Mouse (Mus musculus): Measurements from ENCODE around the gene Dcdc2c. TPM values are rescaled to one million over a fixed set of nuclear protein-coding genes. Genes with fewer than 3 reads are reported as not detected.
A peak's percentile ranks its signal among the peaks of the same experiment; 100 is the strongest.

The Dcdc2c gene
- polyA plus RNA-seq, 1 experiment from 2014 or later: not detected

- no peaks in the 10 kb centered on the region for H3K27me3 ChIP-seq (ENCODE audit: control insufficient read depth, insufficient read depth, low read length)
- no peaks in the 10 kb centered on the region for H3K4me1 ChIP-seq (ENCODE audit: control insufficient read depth, insufficient read depth, low read length)
- no peak overlapping the region for H3K27ac ChIP-seq (ENCODE audit: low read length)
- no peak overlapping the region for H3K4me3 ChIP-seq (replicated peaks; ENCODE audit: low read length)
- no peaks in the 10 kb centered on the region for H3K9me3 ChIP-seq (replicated peaks; ENCODE audit: control insufficient read depth, low read length)
- 74% methylated on average over 5 of the region's 5 CpGs for WGBS
- H3K36me3 ChIP-seq (ENCODE audit: control insufficient read depth, insufficient read depth, low read length): no peaks in the 10 kb centered on the region
- ATAC-seq (ENCODE audit: insufficient read depth, low FRiP score): no peak
- no peak overlapping the region for H3K4me2 ChIP-seq (ENCODE audit: low read depth, low read length)
- no peak overlapping the region for H3K9ac ChIP-seq (ENCODE audit: low read length)
Observed at GRCm38 (mm10) chr12:28494289-28494688, 57.9 kb downstream of the Dcdc2c start.

DNA sequence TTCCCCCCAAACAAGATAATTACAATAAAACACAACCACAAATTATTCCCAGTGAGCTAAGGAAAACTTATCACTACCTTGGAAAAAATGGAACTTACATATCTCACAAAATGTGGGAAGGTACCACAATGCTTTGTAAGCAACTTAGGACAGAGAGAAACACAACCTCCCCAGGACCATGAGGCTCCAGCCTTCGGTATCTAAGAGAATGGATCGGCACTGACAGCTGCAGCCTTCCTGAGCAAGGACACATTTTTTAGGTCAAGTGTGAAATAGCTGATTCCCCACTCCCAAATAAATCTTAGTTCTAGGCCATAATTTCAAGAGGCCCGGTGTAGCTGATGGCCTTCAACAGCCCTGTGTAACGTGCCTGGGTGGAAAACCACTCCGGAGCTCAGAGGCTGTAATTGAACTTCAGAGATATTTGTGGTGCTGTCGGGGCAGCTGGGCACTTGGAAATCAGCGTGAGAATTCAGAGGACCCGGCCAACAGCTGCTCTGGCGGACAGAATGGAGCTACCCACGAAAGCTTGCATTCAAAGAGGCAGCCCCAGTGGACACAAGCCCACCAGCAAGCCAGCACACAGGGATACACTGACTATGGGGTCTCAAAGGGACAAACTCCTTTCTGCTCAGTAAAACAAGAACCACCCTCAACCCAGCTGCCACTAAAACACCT is 69.6 kb downstream of the Dcdc2c start:
- 73% methylated on average over 10 of the region's 10 CpGs for WGBS
- Histone ChIP-seq H3K27me3 (ENCODE audit: control insufficient read depth, insufficient read depth, low read length) (no peaks in the 10 kb centered on the region), H3K9ac (ENCODE audit: low read length) (no peak overlapping the region), H3K9me3 (replicated peaks; ENCODE audit: control insufficient read depth, low read length) (no peaks in the 10 kb centered on the region), H3K4me2 (ENCODE audit: low read depth, low read length) (no peak overlapping the region), H3K4me3 (replicated peaks; ENCODE audit: low read length) (no peak overlapping the region), H3K4me1 (ENCODE audit: control insufficient read depth, insufficient read depth, low read length) (no peaks in the 10 kb centered on the region), H3K27ac (ENCODE audit: low read length) (no peak overlapping the region), H3K36me3 (ENCODE audit: control insufficient read depth, insufficient read depth, low read length) (no peaks in the 10 kb centered on the region)
- no peak for ATAC-seq (ENCODE audit: insufficient read depth, low FRiP score)

- Histone ChIP-seq H3K9me3 (replicated peaks; ENCODE audit: control insufficient read depth, low read length) (0 out of 2 replicates have a peak, but pooled peaks cover 3% of the 10 kb centered on the region), H3K4me2 (ENCODE audit: low read depth, low read length) (no peak overlapping the region), H3K27ac (ENCODE audit: low read length) (no peak overlapping the region), H3K4me1 (ENCODE audit: control insufficient read depth, insufficient read depth, low read length) (no peaks in the 10 kb centered on the region), H3K9ac (ENCODE audit: low read length) (no peak overlapping the region), H3K4me3 (replicated peaks; ENCODE audit: low read length) (no peak overlapping the region), H3K36me3 (ENCODE audit: control insufficient read depth, insufficient read depth, low read length) (no peaks in the 10 kb centered on the region), H3K27me3 (ENCODE audit: control insufficient read depth, insufficient read depth, low read length) (no peaks in the 10 kb centered on the region)
- ATAC-seq (ENCODE audit: insufficient read depth, low FRiP score): no peak
- 62% methylated on average over 2 of the region's 2 CpGs for WGBS
Observed at GRCm38 (mm10) chr12:28460951-28461431, 91.2 kb downstream of the Dcdc2c start.

DNA sequence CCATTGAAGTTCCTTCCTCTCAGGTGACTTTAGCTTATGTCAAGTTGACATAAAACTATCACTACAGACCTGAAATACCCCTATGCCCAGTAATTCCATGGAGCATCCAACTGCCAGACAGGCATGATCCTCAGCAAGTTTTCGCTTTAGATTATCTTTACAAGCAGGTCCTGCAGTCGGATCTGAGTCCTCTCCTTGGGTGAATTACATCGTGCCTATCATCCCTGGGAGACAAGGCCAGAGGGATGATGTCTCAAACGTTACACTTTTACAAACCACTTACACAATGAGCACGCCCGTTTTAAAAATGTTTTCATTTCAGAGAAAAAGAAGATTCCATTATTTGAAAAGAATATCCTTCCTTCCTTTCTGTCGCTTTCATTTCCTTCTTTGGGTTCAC is 91.7 kb downstream of the Dcdc2c start:
- H3K27ac ChIP-seq (ENCODE audit: low read length): no peak overlapping the region
- H3K9me3 ChIP-seq (replicated peaks; ENCODE audit: control insufficient read depth, low read length): 0 out of 2 replicates have a peak, but pooled peaks cover 3% of the 10 kb centered on the region
- ATAC-seq (ENCODE audit: insufficient read depth, low FRiP score): no peak
- H3K36me3 ChIP-seq (ENCODE audit: control insufficient read depth, insufficient read depth, low read length): no peaks in the 10 kb centered on the region
- no peak overlapping the region for H3K4me2 ChIP-seq (ENCODE audit: low read depth, low read length)
- no peak overlapping the region for H3K9ac ChIP-seq (ENCODE audit: low read length)
- 67% methylated on average over 7 of the region's 7 CpGs for WGBS
- H3K4me3 ChIP-seq (replicated peaks; ENCODE audit: low read length): no peak overlapping the region
- H3K4me1 ChIP-seq (ENCODE audit: control insufficient read depth, insufficient read depth, low read length): no peaks in the 10 kb centered on the region
- no peaks in the 10 kb centered on the region for H3K27me3 ChIP-seq (ENCODE audit: control insufficient read depth, insufficient read depth, low read length)

GRCm38 (mm10) chr12:28458786-28459185 is 93.4 kb downstream of the Dcdc2c start:
- Histone ChIP-seq H3K4me3 (replicated peaks; ENCODE audit: low read length) (no peak overlapping the region), H3K4me1 (ENCODE audit: control insufficient read depth, insufficient read depth, low read length) (no peaks in the 10 kb centered on the region), H3K9ac (ENCODE audit: low read length) (no peak overlapping the region), H3K27me3 (ENCODE audit: control insufficient read depth, insufficient read depth, low read length) (no peaks in the 10 kb centered on the region), H3K36me3 (ENCODE audit: control insufficient read depth, insufficient read depth, low read length) (no peaks in the 10 kb centered on the region), H3K27ac (ENCODE audit: low read length) (no peak overlapping the region), H3K4me2 (ENCODE audit: low read depth, low read length) (no peak overlapping the region), H3K9me3 (replicated peaks; ENCODE audit: control insufficient read depth, low read length) (0 out of 2 replicates have a peak, but pooled peaks cover 3% of the 10 kb centered on the region)
- WGBS: 76% methylated on average over 5 of the region's 5 CpGs
- no peak for ATAC-seq (ENCODE audit: insufficient read depth, low FRiP score)

DNA sequence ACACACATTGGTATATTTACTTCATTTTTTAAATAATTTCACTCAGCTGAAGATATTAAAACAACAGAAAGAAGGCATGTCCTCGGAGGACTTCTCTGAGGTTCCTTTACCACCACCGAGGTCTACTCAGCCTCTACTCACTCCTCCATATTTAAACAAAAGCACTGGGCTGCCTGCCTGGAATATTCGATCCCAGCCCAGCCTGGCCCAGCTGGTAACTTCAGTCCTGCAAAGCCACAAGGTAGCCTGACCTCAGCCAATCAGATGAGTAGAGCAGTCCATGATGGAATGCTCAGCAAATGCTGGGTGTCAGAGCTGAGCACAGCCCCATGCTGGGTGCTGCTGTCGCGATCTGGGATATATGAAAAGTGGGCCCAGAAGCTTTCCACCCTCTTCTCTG is 115.7 kb downstream of the Dcdc2c start:
- no peaks in the 10 kb centered on the region; the same call in 1 of the 2 replicates for H3K4me1 ChIP-seq (ENCODE audit: control insufficient read depth, insufficient read depth, low read length)
- no peak overlapping the region for H3K9ac ChIP-seq (ENCODE audit: low read length)
- H3K4me3 ChIP-seq (replicated peaks; ENCODE audit: low read length): no peak overlapping the region
- WGBS: 64% methylated on average over 5 of the region's 5 CpGs
- no peaks in the 10 kb centered on the region for H3K27me3 ChIP-seq (ENCODE audit: control insufficient read depth, insufficient read depth, low read length)
- ATAC-seq (ENCODE audit: insufficient read depth, low FRiP score): no peak
- no peak overlapping the region for H3K4me2 ChIP-seq (ENCODE audit: low read depth, low read length)
- H3K36me3 ChIP-seq (ENCODE audit: control insufficient read depth, insufficient read depth, low read length): no peaks in the 10 kb centered on the region
- no peak overlapping the region for H3K27ac ChIP-seq (ENCODE audit: low read length)
- no peaks in the 10 kb centered on the region for H3K9me3 ChIP-seq (replicated peaks; ENCODE audit: control insufficient read depth, low read length)

- Histone ChIP-seq H3K4me2 (ENCODE audit: low read depth, low read length) (no peak overlapping the region), H3K36me3 (ENCODE audit: control insufficient read depth, insufficient read depth, low read length) (no peaks in the 10 kb centered on the region), H3K27me3 (ENCODE audit: control insufficient read depth, insufficient read depth, low read length) (no peaks in the 10 kb centered on the region), H3K4me3 (replicated peaks; ENCODE audit: low read length) (no peak overlapping the region), H3K9me3 (replicated peaks; ENCODE audit: control insufficient read depth, low read length) (no peaks in the 10 kb centered on the region), H3K9ac (ENCODE audit: low read length) (no peak overlapping the region), H3K27ac (ENCODE audit: low read length) (no peak overlapping the region), H3K4me1 (ENCODE audit: control insufficient read depth, insufficient read depth, low read length) (no peaks in the 10 kb centered on the region; the same call in 1 of the 2 replicates)
- 88% methylated on average over 3 of the region's 3 CpGs for WGBS
- ATAC-seq (ENCODE audit: insufficient read depth, low FRiP score): no peak
Observed at GRCm38 (mm10) chr12:28432729-28433067, 119.5 kb downstream of the Dcdc2c start.

DNA sequence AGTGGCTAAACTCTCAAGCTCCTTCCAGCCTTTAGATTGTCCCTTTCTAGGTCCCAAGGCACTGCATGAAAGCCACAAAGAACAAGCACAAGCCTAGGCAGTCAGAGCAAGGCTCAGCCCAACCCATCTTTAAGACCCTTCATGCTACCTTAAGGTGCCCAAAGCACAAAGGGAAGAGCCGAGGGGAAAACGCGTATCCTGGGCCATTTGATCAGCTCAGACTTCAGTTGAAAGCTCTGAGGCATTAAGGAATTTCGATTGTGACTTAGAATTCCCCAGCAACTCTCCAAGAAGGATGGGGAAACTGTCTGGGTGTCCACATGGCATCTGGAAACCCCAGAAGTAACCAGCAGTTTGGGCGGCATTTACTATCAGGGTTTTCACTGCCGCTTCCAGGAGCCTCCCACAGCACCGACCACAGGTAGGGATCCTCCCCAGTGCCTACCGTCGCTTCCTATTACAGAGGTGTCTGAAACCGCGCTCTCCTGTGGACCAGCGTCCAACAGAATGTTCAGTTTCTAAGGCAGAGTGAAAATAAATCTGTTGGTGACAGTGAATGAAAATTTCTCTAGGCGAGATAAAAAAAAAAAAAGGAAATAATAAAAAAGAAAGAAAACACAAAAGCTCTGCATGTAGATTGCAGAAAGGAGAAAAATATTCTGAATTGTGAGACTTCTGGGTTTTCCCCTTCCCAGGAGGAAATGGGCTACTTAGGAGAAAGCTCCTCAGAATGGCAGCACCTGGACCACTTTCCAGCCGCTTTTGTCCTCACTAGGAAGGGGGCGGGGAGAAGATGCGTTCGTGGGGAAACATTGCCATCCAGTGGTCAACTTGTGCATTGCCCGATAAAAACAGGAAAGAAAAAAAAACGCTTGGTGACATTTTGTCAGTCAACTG is 120.1 kb downstream of the Dcdc2c start:
- H3K4me2 ChIP-seq (ENCODE audit: low read depth, low read length): peak overlapping the region; percentile 63
- 7% methylated on average over 19 of the region's 19 CpGs for WGBS
- H3K9ac ChIP-seq (ENCODE audit: low read length): peak overlapping the region; percentile 52; the same call in 1 of the 2 replicates
- no peak overlapping the region for H3K27ac ChIP-seq (ENCODE audit: low read length)
- ATAC-seq (ENCODE audit: insufficient read depth, low FRiP score): peak; percentile 47; the same call in 1 of the 2 replicates
- H3K9me3 ChIP-seq (replicated peaks; ENCODE audit: control insufficient read depth, low read length): no peaks in the 10 kb centered on the region
- H3K27me3 ChIP-seq (ENCODE audit: control insufficient read depth, insufficient read depth, low read length): no peaks in the 10 kb centered on the region
- peak overlapping the region; percentile 42 for H3K4me3 ChIP-seq (replicated peaks; ENCODE audit: low read length)
- no peaks in the 10 kb centered on the region for H3K36me3 ChIP-seq (ENCODE audit: control insufficient read depth, insufficient read depth, low read length)
- H3K4me1 ChIP-seq (ENCODE audit: control insufficient read depth, insufficient read depth, low read length): no peaks in the 10 kb centered on the region; the same call in 1 of the 2 replicates

- WGBS: 94% methylated on average over 5 of the region's 5 CpGs
- H3K9me3 ChIP-seq (replicated peaks; ENCODE audit: control insufficient read depth, low read length): no peaks in the 10 kb centered on the region
- no peak overlapping the region for H3K9ac ChIP-seq (ENCODE audit: low read length)
- H3K27me3 ChIP-seq (ENCODE audit: control insufficient read depth, insufficient read depth, low read length): no peaks in the 10 kb centered on the region
- H3K27ac ChIP-seq (ENCODE audit: low read length): no peak overlapping the region
- no peak overlapping the region for H3K4me2 ChIP-seq (ENCODE audit: low read depth, low read length)
- ATAC-seq (ENCODE audit: insufficient read depth, low FRiP score): no peak
- H3K36me3 ChIP-seq (ENCODE audit: control insufficient read depth, insufficient read depth, low read length): no peaks in the 10 kb centered on the region
- H3K4me3 ChIP-seq (replicated peaks; ENCODE audit: low read length): no peak overlapping the region
- H3K4me1 ChIP-seq (ENCODE audit: control insufficient read depth, insufficient read depth, low read length): no peaks in the 10 kb centered on the region; the same call in 1 of the 2 replicates
Observed at GRCm38 (mm10) chr12:28429856-28430255, 122.3 kb downstream of the Dcdc2c start.
